In genomic region chr14:25459998-25460800, GRCm38 (mm10) we compare ENCODE assay signal across 8 mouse cellular contexts. TPM values are rescaled to one million over a fixed set of nuclear protein-coding genes. Genes with fewer than 3 reads are reported as not detected.
DNase-seq lines count a peak whose midpoint lies in the region; ATAC-seq and TF ChIP-seq lines count a peak whose summit lies in the region.

No protein-coding gene starts in this region.

- H3K4me3 ChIP-seq in liver, embryonic 14.5 days (ENCODE audit: insufficient read depth in 1 of 2, low read depth in 2 of 2, low read length in 2 of 2): peak overlapping the region; percentile 80 to 83

- H3K9me3 ChIP-seq in liver, embryonic 14.5 days (ENCODE audit: control insufficient read depth, low read length): no peaks in the 10 kb centered on the region

- DNase-seq in cerebellum, adult 11 months: peak; percentile 64
- peak; percentile 67 for DNase-seq in cerebellum, adult 11-12 months
- DNase-seq in gastrocnemius, postnatal 14 days: peak; percentile 82
- peak; percentile 84 for DNase-seq in induced T-regulatory cell, adult 2 months (ENCODE audit: low read depth)
- no peak for DNase-seq in liver, embryonic 14.5 days (ENCODE audit: low read depth in 3 of 3, low spot score in 3 of 3)
- DNase-seq in natural killer cell, adult 2 months (ENCODE audit: low spot score in 2 of 2): peak; percentile 72 to 73
- DNase-seq in thymus, adult 18-20 months: peak; percentile 48 to 68

- TF ChIP-seq EP300 in liver, embryonic 14.5 days (IDR thresholded peaks at IDR 0.05; ENCODE audit: low read depth): no peak

- TF ChIP-seq CTCF in liver, embryonic 14.5 days (IDR thresholded peaks at IDR 0.05; ENCODE audit: low read depth): no peak

- peaks cover 43% of the 10 kb centered on the region for H3K27me3 ChIP-seq in liver, embryonic 14.5 days (ENCODE audit: control insufficient read depth, insufficient read depth, low read length)

- intact Hi-C loops in gastrocnemius, postnatal 14 days (cut with DNase I; ENCODE audit: low total_unique reads): loop anchor here (10.0 kb wide), 2 partner anchors 55 to 345 kb away; no protein-coding TSS in a partner anchor

- no peaks in the 10 kb centered on the region for H3K36me3 ChIP-seq in liver, embryonic 14.5 days (replicated peaks; ENCODE audit: control insufficient read depth, insufficient read depth, low read depth)

- no peak for ATAC-seq in cerebellum, adult (ENCODE audit: insufficient number of reproducible peaks, low FRiP score, low TSS enrichment)
- no peak for ATAC-seq in liver, embryonic 14.5 days (ENCODE audit: insufficient read depth)

- H3K27ac ChIP-seq in liver, embryonic 14.5 days: no peak overlapping the region

- H3K9ac ChIP-seq in liver, embryonic 14.5 days (replicated peaks): peak overlapping the region; percentile 41

- H3K4me1 ChIP-seq in liver, embryonic 14.5 days (replicated peaks; ENCODE audit: control insufficient read depth in 2 of 2, insufficient read depth in 2 of 2, low read length in 1 of 2): peaks cover 0 to 34% of the 10 kb centered on the region in 2 experiments; a peak in 2 of 4 replicates

- under 1% methylated on average over 63 of the region's 63 CpGs for WGBS in liver, embryonic 14.5 days (ENCODE audit: insufficient replicate concordance)

- H3K4me2 ChIP-seq in liver, embryonic 14.5 days (ENCODE audit: low read depth): peak overlapping the region; percentile 87

RNA-seq across cellular contexts. Expression of gene Zmiz1, which starts 1.2 kb away (rescaled TPM):
- total RNA-seq in gastrocnemius, postnatal 14 days (2021): 10 to 100 TPM; 30.3 to 36.0 TPM
- polyA plus RNA-seq in liver, embryonic 14.5 days (2012; rRNA removed): 3.4 and 3.6 TPM in 2 replicates
- polyA plus RNA-seq in liver, embryonic 14.5 days (2014; fragmentation: Nextera tagmentation; extraction: Ambion mirVana): 4.0 and 4.6 TPM in 2 replicates

Comparison
In these comparisons a context has a peak if more than half of its experiments do, and no peak if none do; other contexts are left out.
1. DNase-seq: peak in cerebellum, adult 11 months (single experiment), cerebellum, adult 11-12 months (single experiment), gastrocnemius, postnatal 14 days (single experiment), induced T-regulatory cell, adult 2 months (single experiment), natural killer cell, adult 2 months (2 of 2) and thymus, adult 18-20 months (2 of 2); none in liver, embryonic 14.5 days (0 of 3).